Mouse (Mus musculus): ENCODE data around the gene Srrm2. TPM values are rescaled to one million over a fixed set of nuclear protein-coding genes. Genes with fewer than 3 reads are reported as not detected.

Srrm2 gene
- polyA plus RNA-seq, 1 experiment, result 63.8 TPM

DNA sequence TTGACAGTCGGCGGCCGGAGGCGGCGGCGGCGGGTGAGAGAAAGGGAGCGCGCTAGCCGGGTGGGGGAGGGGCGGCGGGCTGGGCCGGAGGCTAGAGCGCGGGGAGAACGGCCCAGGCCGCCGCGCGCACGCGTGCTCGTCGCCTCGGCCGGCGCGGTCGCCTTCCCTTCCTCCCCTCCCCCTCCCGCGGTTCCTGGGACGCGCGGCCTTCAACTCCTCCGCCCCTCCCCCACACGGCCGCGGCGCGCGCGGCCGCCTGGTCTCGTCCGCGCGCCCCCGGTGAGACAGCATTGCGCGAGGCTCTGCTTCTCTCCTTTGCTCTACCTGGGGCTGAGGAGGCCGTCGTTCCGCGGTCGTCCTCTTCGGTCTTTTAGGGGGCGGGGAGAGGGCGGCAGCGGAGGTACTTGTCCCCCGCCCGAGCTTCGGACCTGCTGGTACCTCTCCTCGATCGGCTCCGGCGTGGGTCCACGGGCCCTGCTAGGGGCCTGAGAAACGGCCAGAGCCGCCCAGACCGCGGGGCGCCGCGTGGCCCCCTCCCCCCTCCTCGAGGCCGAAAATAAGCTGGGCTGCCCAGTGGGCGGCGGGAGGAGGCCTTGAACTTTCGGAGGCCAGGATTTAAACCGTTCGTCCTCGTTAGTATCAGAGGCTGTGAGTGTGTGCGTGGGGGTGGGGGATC is 13.2 kb downstream of the Srrm2 start:
- H3K27me3 ChIP-seq (ENCODE audit: control insufficient read depth, insufficient read depth, insufficient read length), result no peaks in the 10 kb centered on the region
- H3K36me3 ChIP-seq (ENCODE audit: control insufficient read depth, insufficient read depth), result peaks cover 30% of the 10 kb centered on the region
- peak overlapping the region; percentile 92 for H3ac ChIP-seq (ENCODE audit: control insufficient read depth, insufficient read length, low read depth)
- TF ChIP-seq MAX (IDR thresholded peaks at IDR 0.05) (no peak), CTCF (IDR thresholded peaks at IDR 0.05; ENCODE audit: control insufficient read depth, insufficient read depth, insufficient read length) (no peak), FOSL1 (IDR thresholded peaks at IDR 0.05; ENCODE audit: insufficient read depth, low read length, poor library complexity, severe bottlenecking) (no peak), MYOG (IDR thresholded peaks at IDR 0.05; ENCODE audit: control insufficient read depth, extremely low read depth, insufficient read length) (no peak), CEBPB (IDR thresholded peaks at IDR 0.05; ENCODE audit: low read depth) (no peak), MYOD1 (IDR thresholded peaks at IDR 0.05; ENCODE audit: control insufficient read depth, insufficient read length, low read depth) (no peak), USF1 (IDR thresholded peaks at IDR 0.05; ENCODE audit: low read depth) (no peak)
- peaks cover 56% of the 10 kb centered on the region for H3K79me2 ChIP-seq (ENCODE audit: control insufficient read depth, insufficient read depth)
- peaks cover 51% of the 10 kb centered on the region for H3K79me3 ChIP-seq (ENCODE audit: low read depth)
- peak overlapping the region; percentile 95 for H3K4me3 ChIP-seq (ENCODE audit: insufficient read depth, poor library complexity, severe bottlenecking)

- H3K79me2 ChIP-seq (ENCODE audit: control insufficient read depth, insufficient read depth), result peaks cover 66% of the 10 kb centered on the region
- TF ChIP-seq CTCF (IDR thresholded peaks at IDR 0.05; ENCODE audit: control insufficient read depth, insufficient read depth, insufficient read length) (no peak), USF1 (IDR thresholded peaks at IDR 0.05; ENCODE audit: low read depth) (no peak), MAX (IDR thresholded peaks at IDR 0.05) (no peak), MYOD1 (IDR thresholded peaks at IDR 0.05; ENCODE audit: control insufficient read depth, insufficient read length, low read depth) (no peak), CEBPB (IDR thresholded peaks at IDR 0.05; ENCODE audit: low read depth) (no peak), MYOG (IDR thresholded peaks at IDR 0.05; ENCODE audit: control insufficient read depth, extremely low read depth, insufficient read length) (no peak), FOSL1 (IDR thresholded peaks at IDR 0.05; ENCODE audit: insufficient read depth, low read length, poor library complexity, severe bottlenecking) (no peak)
- peaks cover 59% of the 10 kb centered on the region for H3K79me3 ChIP-seq (ENCODE audit: low read depth)
- H3K4me3 ChIP-seq (ENCODE audit: insufficient read depth, poor library complexity, severe bottlenecking), result peak overlapping the region; percentile 95
- H3ac ChIP-seq (ENCODE audit: control insufficient read depth, insufficient read length, low read depth), result peak overlapping the region; percentile 92
- peaks cover 40% of the 10 kb centered on the region for H3K36me3 ChIP-seq (ENCODE audit: control insufficient read depth, insufficient read depth)
- H3K27me3 ChIP-seq (ENCODE audit: control insufficient read depth, insufficient read depth, insufficient read length), result no peaks in the 10 kb centered on the region
Measured at GRCm38 (mm10) chr17:23804426-23805085, 14.2 kb downstream of the Srrm2 start.

- peaks cover 89% of the 10 kb centered on the region for H3K79me2 ChIP-seq (ENCODE audit: control insufficient read depth, insufficient read depth)
- TF ChIP-seq CEBPB (IDR thresholded peaks at IDR 0.05; ENCODE audit: low read depth) (no peak), USF1 (IDR thresholded peaks at IDR 0.05; ENCODE audit: low read depth) (no peak), MYOD1 (IDR thresholded peaks at IDR 0.05; ENCODE audit: control insufficient read depth, insufficient read length, low read depth) (no peak), FOSL1 (IDR thresholded peaks at IDR 0.05; ENCODE audit: insufficient read depth, low read length, poor library complexity, severe bottlenecking) (no peak), CTCF (IDR thresholded peaks at IDR 0.05; ENCODE audit: control insufficient read depth, insufficient read depth, insufficient read length) (no peak), MYOG (IDR thresholded peaks at IDR 0.05; ENCODE audit: control insufficient read depth, extremely low read depth, insufficient read length) (no peak), MAX (IDR thresholded peaks at IDR 0.05) (no peak)
- no peak overlapping the region for H3K4me3 ChIP-seq (ENCODE audit: insufficient read depth, poor library complexity, severe bottlenecking)
- H3K36me3 ChIP-seq (ENCODE audit: control insufficient read depth, insufficient read depth), result peaks cover 63% of the 10 kb centered on the region
- no peaks in the 10 kb centered on the region for H3K27me3 ChIP-seq (ENCODE audit: control insufficient read depth, insufficient read depth, insufficient read length)
- H3ac ChIP-seq (ENCODE audit: control insufficient read depth, insufficient read length, low read depth), result no peak overlapping the region
- peaks cover 73% of the 10 kb centered on the region for H3K79me3 ChIP-seq (ENCODE audit: low read depth)
Measured at GRCm38 (mm10) chr17:23806867-23807266, 16.5 kb downstream of the Srrm2 start.

- peaks cover 74% of the 10 kb centered on the region for H3K36me3 ChIP-seq (ENCODE audit: control insufficient read depth, insufficient read depth)
- H3ac ChIP-seq (ENCODE audit: control insufficient read depth, insufficient read length, low read depth), result no peak overlapping the region
- H3K27me3 ChIP-seq (ENCODE audit: control insufficient read depth, insufficient read depth, insufficient read length), result no peaks in the 10 kb centered on the region
- TF ChIP-seq USF1 (IDR thresholded peaks at IDR 0.05; ENCODE audit: low read depth) (no peak), MYOG (IDR thresholded peaks at IDR 0.05; ENCODE audit: control insufficient read depth, extremely low read depth, insufficient read length) (no peak), CEBPB (IDR thresholded peaks at IDR 0.05; ENCODE audit: low read depth) (no peak), CTCF (IDR thresholded peaks at IDR 0.05; ENCODE audit: control insufficient read depth, insufficient read depth, insufficient read length) (no peak), MAX (IDR thresholded peaks at IDR 0.05) (no peak), MYOD1 (IDR thresholded peaks at IDR 0.05; ENCODE audit: control insufficient read depth, insufficient read length, low read depth) (no peak), FOSL1 (IDR thresholded peaks at IDR 0.05; ENCODE audit: insufficient read depth, low read length, poor library complexity, severe bottlenecking) (no peak)
- H3K79me3 ChIP-seq (ENCODE audit: low read depth), result peaks cover 82% of the 10 kb centered on the region
- H3K79me2 ChIP-seq (ENCODE audit: control insufficient read depth, insufficient read depth), result peaks cover 100% of the 10 kb centered on the region
- H3K4me3 ChIP-seq (ENCODE audit: insufficient read depth, poor library complexity, severe bottlenecking), result no peak overlapping the region
Measured at GRCm38 (mm10) chr17:23807918-23808317, 17.6 kb downstream of the Srrm2 start.

DNA sequence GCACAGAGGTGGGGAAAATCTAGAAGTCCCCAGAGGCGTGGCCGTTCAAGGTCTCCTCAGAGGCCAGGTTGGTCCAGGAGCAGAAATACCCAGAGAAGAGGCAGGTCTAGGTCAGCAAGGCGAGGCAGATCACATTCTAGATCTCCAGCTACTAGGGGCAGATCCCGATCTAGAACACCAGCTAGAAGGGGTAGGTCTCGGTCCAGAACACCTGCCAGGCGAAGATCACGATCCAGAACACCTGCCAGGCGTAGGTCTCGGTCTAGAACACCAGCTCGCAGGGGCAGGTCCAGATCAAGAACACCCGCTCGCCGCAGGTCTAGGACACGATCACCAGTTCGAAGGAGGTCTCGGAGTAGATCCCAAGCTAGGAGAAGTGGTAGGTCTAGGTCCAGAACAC is 25.3 kb downstream of the Srrm2 start:
- Histone ChIP-seq H3K36me3 (ENCODE audit: control insufficient read depth, insufficient read depth) (peaks cover 100% of the 10 kb centered on the region), H3K27me3 (ENCODE audit: control insufficient read depth, insufficient read depth, insufficient read length) (no peaks in the 10 kb centered on the region), H3K79me2 (ENCODE audit: control insufficient read depth, insufficient read depth) (peaks cover 100% of the 10 kb centered on the region), H3K4me3 (ENCODE audit: insufficient read depth, poor library complexity, severe bottlenecking) (no peak overlapping the region), H3ac (ENCODE audit: control insufficient read depth, insufficient read length, low read depth) (no peak overlapping the region), H3K79me3 (ENCODE audit: low read depth) (peaks cover 84% of the 10 kb centered on the region)
- no peak for TF ChIP-seq CTCF (IDR thresholded peaks at IDR 0.05; ENCODE audit: control insufficient read depth, insufficient read depth, insufficient read length)
- TF ChIP-seq FOSL1 (IDR thresholded peaks at IDR 0.05; ENCODE audit: insufficient read depth, low read length, poor library complexity, severe bottlenecking), result no peak
- TF ChIP-seq CEBPB (IDR thresholded peaks at IDR 0.05; ENCODE audit: low read depth), result no peak
- no peak for TF ChIP-seq MYOG (IDR thresholded peaks at IDR 0.05; ENCODE audit: control insufficient read depth, extremely low read depth, insufficient read length)
